Mouse (Mus musculus): ENCODE measurements around the gene Dagla.

Gene Dagla

DNA sequence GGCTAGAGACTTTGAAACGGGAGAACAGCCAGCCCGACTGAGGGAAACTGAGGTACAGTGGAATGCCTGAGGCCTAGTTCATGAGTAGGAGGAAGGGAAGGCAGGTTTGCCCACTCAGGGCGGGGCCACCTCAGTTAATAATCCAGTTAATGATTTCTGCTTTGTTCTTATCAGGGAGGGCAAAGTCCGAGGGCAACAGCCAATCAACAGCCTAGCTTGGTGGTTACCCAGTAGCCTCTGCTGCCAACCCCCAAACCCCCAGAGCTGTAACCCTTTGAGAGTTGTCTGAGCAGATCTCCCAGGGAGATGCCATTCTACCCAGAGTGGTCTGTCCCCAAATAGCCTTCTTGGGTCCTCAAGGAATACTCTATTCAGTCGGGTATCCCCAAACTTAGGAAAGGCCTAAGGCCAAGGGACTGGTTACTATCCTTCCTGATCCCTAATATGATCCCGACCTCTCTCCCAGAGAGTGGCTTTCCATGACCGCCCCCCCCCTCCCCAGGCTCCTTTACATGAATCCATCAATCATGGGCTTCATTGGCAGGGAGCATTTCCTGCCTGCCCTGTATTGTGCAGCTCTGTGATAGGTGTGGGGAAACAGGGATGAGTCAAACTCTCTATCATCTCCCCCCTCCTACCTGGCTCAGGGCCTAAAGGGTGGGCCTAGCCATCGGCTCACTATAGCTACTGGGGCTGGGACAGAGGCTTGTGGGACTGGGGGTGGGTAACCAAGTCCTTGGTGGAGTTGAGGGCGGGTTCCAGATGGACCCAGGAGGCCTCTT lies 68.7 kb downstream of the Dagla start:
- no peak for DNase-seq (ENCODE audit: low read depth)

- DNase-seq (ENCODE audit: low read depth): no peak
Observed at GRCm38 (mm10) chr19:10232327-10233017, 72.2 kb downstream of the Dagla start.

- DNase-seq (ENCODE audit: low read depth): no peak
Observed at GRCm38 (mm10) chr19:10231871-10232270, 72.8 kb downstream of the Dagla start.

DNA sequence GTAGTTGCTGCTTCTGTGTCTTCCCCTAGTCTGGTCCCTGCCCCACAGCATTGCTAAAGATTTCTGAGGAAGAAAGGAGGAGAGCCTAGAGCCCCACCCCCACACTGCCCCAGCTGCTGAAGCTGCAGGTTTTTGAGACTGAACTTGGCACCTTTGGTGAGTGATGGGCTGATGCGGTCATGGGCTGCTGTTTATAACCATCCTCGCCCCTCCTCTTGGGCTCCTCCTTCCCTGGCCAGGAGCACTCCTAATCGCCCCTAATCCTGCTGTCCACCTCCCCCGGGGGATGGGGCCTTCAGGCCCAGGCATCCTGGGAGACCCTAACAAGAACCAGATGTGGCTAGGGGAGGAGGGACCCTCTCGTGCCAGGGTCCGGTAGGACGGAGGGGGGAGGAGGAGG lies 73.7 kb downstream of the Dagla start:
- no peak for DNase-seq (ENCODE audit: low read depth)

- no peak for DNase-seq (ENCODE audit: low read depth)
Observed at GRCm38 (mm10) chr19:10225767-10226166, 78.9 kb downstream of the Dagla start.

GRCm38 (mm10) chr19:10224637-10225453 lies 79.8 kb downstream of the Dagla start:
- no peak for DNase-seq (ENCODE audit: low read depth)

DNA sequence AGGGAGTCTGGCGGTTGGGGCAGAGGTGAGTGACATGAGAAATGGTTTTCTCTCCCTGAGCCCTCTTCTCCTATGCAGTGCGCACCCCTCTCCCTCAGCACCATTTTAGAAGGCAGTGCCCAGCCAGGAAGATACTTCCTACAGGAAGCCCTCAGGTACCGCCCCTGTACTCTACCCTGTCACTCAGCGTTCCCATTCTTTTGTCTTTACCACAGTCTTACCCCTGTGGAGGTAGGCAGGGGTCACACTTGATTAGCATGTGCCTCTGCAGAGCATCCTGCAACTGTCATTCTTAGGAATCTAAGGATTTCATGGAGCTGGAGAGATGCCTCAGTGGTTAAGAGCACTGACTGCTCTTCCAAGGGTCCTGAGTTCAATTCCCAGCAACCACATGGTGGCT lies 81.1 kb downstream of the Dagla start:
- DNase-seq (ENCODE audit: low read depth): no peak

GRCm38 (mm10) chr19:10222656-10223055 lies 82.0 kb downstream of the Dagla start:
- DNase-seq (ENCODE audit: low read depth): no peak

DNA sequence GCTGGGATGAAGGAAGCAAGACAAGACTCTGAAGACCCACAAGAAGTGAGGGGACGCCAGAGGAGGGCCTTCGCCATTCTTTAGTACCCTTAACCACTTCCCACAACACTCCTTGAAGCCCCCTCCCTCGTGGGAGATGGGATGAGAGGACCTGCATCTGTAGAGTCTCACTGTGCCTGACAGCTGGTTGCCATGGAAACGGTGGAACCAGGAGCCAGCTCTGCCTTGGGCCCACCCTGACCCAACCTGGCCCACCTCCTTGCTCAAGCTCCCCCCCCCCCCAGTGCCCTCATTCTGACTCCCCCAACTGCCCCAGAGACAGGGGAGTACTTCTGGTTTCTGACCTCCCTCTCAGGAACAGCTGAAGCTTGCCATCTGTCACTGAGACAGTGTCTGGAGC lies 83.1 kb downstream of the Dagla start:
- DNase-seq (ENCODE audit: low read depth): no peak

GRCm38 (mm10) chr19:10219593-10219992 lies 85.1 kb downstream of the Dagla start:
- no peak for DNase-seq (ENCODE audit: low read depth)

- no peak for DNase-seq (ENCODE audit: low read depth)
Observed at GRCm38 (mm10) chr19:10219108-10219507, 85.6 kb downstream of the Dagla start.

DNA sequence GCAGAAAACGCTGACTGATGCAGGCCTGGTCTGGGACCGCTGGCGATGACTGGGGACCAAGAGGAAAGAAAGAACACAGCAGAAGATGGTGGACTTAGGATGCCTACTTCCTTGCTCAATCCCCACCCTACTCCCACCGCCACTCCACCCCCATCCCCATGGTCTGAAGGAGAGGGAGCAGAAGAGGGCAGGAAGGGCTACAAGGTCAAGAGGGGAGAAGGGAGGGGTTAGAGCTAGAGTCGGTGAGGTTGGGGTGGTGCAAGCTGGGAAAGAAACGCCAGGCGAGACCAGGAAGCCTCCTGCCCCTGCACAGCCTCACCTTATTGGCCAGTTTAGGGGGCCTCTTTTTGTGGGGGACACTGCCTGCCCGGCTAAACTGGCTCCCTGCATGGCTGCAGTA lies 88.6 kb downstream of the Dagla start:
- DNase-seq (ENCODE audit: low read depth): no peak

DNA sequence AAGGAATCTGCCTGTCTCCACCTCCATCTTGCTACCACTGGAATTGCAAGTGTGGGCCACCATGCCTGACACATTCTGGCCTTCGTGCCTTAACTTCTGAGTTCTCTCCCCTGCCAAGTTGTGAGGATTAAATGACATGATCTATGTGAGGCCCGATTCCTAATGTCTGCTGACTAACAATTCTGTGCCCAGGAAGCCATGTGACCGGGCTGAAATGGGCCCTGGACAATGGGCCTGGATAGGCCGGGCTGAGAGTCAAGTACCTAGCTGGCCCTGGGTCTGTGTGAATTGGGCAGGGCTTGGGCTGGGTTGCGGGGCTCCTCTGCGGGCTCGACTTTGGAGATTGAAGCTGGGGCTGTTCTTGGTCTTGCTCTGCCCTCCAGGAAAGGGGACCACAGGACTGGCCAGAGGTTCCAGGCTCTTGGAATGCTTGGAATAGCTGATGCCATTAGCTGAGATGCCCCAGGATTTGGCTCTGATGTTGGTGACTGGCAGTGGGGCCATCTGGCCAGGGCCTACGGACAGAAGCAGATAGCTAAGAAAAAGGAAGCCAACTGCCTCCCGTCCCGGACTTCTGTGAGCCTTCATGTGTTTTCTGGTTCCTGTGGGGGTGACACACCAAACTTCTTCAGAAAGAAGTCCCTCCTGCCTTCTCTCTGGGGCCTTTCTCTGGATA lies 90.7 kb downstream of the Dagla start:
- DNase-seq (ENCODE audit: low read depth): no peak

DNA sequence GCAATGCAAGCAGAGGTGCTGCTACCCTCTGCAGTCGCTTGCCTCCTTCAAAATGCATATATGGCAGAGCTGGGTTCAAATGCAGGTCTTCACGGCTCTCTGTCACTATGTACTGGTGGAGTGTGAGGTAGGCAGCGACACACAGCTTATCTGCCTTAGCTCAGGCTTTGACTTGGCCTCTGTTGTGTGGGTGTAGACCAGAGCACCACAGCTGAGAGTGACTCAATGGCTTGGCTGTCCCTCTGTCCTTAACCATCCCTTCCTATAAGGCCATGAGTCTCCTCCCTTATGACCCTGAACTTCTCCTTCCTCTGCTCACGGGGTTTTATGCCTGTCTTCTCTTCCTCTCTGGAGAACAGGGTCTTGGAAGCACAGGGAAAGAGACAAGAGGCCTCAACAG lies 93.8 kb downstream of the Dagla start:
- DNase-seq (ENCODE audit: low read depth): no peak

GRCm38 (mm10) chr19:10208851-10209250 lies 95.8 kb downstream of the Dagla start:
- no peak for DNase-seq (ENCODE audit: low read depth)

DNA sequence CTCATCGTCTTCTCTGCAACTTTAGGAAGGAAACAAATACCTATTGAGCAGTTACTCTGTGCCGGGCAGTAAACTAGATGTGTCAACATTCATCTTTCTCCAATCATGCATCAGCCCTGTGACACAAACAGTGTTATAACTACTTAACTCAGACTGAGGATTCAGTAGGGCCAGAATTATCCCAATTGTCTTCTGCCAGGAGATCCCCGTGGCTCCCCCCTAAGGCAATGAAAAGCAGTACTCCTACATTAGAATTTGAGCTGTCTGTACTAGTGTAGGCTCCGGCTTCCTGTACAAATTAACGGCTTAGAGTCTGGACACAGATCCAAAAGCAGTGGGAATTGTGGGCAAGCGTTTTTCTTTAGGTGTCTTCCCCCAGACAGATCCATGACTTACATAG lies 99.6 kb downstream of the Dagla start:
- DNase-seq (ENCODE audit: low read depth): no peak

GRCm38 (mm10) chr19:10204616-10205001 lies 100.1 kb downstream of the Dagla start:
- DNase-seq (ENCODE audit: low read depth): peak; percentile 64

GRCm38 (mm10) chr19:10203848-10204615 lies 100.6 kb downstream of the Dagla start, which contains the start of the genes Tmem258 and Fen1:
Gene Tmem258, plus strand, starts transcription at chr19:10204014.
Gene Fen1, minus strand, starts transcription at chr19:10204169.
- peak; percentile 84 for DNase-seq (ENCODE audit: low read depth)

DNA sequence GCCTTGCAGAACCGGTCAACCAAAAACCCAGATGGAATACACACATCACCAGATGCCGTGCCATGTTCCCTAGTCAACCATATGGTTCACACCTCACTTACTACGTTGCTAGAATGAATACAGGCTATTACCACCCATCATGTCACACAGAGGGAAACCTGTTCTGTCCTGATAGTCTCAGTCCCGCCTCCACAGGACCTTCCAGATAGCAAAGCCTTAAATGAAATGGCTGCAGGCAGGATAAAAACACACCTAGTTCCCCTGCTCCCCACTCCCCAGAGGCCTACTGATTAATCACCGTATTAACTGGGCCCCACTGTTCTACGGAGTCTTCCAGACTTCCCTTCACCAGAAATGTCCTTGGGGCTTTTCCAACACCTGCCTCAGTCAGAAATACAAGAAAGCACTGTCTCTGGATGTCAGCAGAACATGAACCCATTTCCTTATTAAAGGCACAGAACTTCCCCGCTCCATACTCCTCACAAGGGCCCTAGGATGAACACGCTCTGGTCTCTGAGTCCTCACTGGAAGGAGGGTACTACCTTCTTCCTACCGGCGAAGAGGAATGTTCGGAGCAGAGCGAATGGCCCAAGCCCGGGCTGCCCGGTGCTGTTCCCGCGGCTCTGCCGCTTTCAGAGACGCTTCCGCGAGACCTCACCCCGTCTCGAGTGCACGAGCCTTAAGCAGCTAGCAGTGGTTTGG lies 101.4 kb downstream of the Dagla start:
- DNase-seq (ENCODE audit: low read depth): no peak

GRCm38 (mm10) chr19:10198723-10199122 lies 106.0 kb downstream of the Dagla start:
- no peak for DNase-seq (ENCODE audit: low read depth)

DNA sequence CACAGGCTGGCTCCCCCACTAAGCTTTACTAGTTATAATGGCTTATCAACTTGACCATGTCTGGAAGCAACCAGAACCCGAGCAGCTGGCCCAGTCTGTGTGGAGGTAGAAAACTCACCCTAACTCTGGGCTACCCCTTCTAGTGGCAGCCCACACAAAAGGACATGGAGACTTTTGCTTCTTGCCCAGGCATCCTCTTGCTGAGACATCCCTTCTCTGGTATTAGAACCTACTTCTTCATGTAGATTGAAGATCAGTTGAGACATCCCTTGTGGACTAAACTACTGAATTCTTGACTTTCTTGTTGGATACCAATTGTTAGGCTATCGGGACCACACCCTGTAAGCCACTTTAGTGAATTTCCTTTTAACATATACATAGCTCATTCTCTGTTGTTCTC lies 106.4 kb downstream of the Dagla start:
- no peak for DNase-seq (ENCODE audit: low read depth)

Measured in fibroblast of lung, adult 2 months (primary cell).